Mouse (Mus musculus) hematopoietic stem cell, adult 5-6 weeks (primary cell): ENCODE measurements at regions not wholly inside any gene's neighbourhood (a gene's known extent, or its start where the extent isn't known, plus 50 kb on each side); places are given as distances from the start of the nearest gene placed in this dataset.

Experiments used
- ATAC-seq, 2 experiments: fragments of 125-278 bp in 1 of 2; replicated peaks in 1 of 2; 2 replicates each; pipeline ENCODE4 v1.8.0; 2016 to 2017; ENCODE audit warnings: inconsistent platforms in 2 of 2, mild to moderate bottlenecking in 2 of 2, moderate number of reproducible peaks in 2 of 2, low read depth in 1 of 2, moderate TSS enrichment in 1 of 2; ENCODE audit not compliant: low FRiP score in 2 of 2, poor library complexity in 2 of 2, severe bottlenecking in 2 of 2, insufficient read depth in 1 of 2, low TSS enrichment in 1 of 2

DNA sequence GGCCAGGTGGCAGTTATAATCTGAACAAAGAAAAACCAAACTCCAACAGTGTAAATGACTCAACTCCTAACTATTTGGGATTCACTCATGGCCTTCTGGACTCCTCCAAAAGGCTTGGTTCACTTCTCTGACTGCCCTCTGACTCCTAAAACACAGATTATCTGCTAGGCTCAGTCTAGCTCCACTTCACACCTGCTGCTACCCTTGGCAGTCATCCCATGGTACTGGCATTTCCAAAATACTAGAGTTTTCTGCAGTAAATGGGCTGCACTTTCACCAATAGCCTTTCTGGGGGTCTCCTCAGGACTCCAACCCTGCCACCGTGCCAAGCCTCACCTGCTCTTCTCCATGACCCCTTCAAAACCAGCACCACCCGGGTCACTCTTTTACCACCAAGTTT is 237.6 kb downstream of the Efnb2 start:
- ATAC-seq = no peak

DNA sequence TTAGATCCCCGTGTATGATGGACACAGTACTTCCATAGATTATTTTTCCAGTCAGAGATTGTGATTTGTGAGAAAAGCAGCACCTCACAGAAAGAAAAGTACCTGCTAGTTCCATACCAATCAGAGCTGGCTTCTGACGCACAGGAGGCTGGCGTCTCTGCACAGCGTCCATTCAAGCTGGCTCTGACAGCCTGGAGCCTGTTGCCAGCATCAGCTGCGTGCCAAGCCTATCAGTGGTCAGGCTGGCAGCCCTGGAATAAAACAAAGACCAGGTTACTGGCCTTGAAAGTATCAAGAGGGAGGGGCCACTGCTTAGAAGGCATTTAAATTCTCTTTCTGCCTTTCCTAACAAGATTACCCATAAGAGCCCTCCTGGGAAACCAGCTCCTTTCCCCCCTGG is 239.3 kb downstream of the Efnb2 start:
- no peak for ATAC-seq

DNA sequence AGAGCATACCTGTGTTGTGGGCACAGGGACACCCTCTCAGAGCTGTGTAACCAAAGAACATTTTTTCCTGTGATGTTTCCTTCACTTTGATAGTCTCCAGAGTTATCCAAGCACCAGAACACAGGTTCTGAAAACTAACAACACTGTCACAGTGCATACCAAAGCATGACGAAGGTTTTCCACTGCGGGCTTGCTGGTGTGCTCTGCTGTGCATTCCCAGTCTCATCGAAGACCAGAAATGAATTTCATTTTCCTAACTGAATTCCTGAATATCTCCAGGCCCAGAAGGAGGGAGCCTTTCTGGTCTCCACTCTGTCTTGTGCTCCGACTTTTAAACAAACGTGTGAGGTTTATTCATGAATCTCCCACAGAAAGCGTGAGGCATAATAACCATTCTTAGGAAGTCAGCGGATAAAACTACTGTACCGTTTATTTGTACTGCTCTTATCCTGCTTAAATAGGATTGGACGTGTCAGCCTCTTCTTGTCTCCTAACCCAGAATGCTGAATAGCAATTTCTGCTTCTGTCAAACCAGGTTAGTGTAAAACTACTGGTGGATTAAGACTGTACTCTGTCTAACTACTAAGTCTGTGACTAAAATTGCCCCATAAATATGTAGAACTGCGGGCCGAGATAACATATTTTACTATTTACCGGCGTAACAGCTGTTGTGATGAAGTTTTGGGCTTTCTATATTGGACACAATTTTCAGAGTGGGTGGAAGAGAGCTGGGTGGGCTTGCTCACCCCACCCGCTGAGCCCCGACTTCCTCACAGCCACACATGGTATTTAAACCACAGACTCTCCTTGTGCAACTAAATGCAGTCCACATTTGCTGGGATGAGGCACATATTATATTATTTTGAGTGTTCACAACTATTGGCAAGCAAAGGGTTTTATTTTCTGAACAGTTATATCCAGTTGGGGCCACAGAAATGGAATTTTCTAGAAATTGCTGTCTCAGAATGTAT is 241.4 kb downstream of the Efnb2 start:
- ATAC-seq = no peak

DNA sequence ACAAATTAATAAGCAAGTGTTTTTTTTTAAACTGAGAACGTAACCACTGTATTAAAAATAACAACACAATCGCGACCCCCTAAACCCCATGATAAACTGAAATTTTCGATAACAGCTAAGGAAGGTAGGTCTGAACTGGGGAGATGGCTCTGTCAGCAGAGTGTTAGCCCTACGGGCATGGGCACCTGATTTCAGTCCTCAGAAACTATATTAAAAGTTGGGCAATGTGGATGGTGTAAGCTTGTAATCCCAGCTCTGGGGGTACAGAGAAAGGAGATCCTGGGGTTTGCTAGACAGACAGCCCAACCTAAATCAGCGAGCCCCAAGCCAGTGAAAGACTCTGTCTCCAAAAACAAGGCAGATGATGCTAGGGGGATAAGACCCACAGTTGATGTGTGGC is 242.1 kb downstream of the Efnb2 start:
- ATAC-seq = no peak

DNA sequence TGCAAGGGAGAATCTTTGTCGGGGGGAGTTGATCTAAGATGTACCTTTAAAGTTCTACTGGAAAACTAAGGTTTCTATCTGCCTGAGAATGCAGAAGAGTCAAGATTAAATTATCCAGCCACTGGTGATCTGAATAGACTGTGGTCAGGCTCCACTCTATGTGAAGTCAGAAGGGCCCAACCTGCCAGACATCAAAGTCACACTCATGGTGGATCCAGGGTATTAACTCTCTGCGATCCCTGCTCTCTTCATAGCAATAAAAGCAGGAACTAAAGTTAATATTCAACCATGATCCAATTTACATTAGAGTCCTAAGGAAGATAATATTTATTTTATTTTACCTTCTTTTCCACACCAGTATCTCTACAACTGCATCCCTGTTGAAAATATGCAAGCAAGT is 242.5 kb downstream of the Efnb2 start:
- no peak for ATAC-seq

DNA sequence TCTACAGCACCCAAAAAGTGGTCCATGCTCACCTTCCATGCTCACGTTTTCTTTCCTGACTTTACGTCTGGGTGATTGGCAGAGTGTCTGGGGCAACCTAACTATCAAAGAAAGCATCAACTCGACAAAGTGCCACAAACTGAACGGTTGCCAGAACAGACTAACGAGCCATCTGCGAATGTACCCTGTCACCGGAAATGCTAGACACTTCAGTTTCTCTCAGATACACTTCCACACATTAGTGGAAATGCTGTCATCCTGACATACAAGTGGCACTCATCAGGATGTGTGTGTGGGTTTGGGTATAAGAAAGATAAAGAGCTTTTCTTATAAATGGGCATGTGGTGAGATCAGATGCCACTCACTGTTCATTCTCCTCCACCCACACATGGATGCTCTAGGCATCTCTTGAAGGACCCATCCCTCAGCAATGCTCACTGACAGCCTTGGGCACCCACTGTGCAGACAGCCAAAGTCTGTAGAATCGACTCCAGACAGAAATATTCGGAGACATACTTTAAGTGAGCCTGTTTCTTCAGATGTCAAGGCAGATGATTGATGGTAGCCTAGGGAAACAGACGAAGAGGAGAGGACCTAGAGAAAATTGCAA is 244.8 kb downstream of the Efnb2 start:
- ATAC-seq = no peak

DNA sequence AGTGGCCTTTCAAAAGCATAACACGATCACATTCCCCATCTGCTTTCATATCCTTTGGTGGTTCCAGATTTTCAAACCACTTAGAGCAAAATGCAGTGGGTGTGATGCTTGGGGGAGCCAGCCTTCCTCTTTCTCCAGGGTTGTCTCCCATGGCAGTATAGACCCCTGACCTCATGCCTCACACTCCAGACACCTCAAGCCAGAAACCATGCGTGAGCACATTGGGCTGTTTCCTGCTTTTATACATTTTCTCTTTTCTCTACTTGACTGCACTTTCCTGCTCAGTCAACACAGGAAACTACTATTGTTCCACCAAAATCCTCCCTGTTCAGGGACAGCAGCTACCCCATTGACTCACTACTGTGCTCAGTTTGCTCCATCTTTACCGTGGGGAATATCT is 253.7 kb downstream of the Efnb2 start:
- ATAC-seq = no peak

DNA sequence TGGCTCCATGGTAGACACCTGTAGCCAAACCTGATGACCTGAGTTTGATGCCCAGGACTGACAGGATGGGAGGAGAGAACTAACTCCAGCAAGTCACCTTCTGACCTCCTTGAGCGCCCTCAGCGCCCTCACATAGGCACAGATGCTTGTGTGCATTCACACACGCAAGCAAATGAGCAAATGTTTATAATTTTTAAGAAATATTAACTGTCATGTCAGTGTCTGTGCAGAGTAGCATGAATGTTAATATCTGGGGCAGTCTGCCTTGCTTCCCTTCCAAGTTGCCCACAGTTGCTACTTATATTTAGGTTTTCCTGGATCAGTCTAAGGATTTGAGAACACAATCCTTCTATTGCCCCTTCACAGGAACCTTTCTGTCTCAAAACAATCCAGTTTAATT is 257.6 kb downstream of the Efnb2 start:
- ATAC-seq = no peak

DNA sequence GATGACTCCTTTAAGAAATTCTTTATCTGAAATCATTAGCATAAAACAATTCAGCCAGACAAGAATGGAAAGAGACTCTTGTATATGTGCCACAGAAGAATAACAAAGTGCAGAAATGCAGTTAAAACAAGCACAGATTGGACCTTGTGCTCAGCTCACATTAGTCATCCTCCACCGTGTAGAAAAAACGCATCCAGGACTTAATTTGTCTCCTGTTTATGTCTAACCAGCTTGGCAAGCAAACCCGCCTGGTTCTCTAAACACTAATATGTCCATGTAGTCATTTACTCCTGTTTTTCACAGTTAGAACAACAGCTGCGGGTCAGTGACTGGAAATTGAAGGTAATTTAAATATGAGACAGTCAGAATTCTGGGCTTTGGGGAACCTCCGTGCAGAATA is 268.7 kb downstream of the Efnb2 start:
- ATAC-seq = no peak

DNA sequence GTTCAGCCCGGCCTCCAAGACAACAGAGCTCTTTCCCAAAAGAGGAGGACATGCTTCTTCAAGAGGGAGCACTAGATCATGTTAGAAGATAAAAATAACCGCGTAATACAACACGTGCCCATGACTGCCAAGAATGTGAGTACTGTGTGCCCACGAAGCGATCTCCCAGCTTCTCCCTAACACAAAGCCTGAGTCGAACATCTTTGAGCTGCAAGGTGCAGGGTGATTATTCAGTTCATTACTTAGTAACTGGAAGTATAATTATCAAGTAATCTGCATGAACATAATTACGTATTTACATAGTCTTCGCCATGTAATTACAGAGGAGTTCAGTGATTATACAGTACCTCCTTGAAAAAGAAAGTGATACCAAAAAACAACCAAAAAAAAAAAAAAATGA is 269.7 kb downstream of the Efnb2 start:
- no peak for ATAC-seq

DNA sequence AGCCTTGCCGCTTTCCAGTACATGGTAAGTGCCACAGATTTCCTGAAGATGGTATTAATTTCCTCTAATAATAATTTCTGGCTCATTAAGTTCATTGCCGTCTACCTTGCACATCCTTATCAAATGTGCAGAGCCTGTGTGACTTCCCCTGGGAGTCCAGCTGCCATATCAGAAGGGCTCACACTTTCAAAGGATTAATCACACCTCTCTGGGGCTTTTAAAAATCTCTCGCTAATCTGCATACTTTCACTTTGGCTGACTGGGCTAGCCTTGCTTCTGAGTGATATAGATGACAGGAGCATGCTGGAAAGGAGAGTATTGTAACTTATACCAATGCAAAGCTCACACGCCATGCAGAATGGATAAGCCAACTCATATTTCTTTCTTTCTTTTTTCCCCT is 282.8 kb downstream of the Efnb2 start:
- ATAC-seq = no peak

DNA sequence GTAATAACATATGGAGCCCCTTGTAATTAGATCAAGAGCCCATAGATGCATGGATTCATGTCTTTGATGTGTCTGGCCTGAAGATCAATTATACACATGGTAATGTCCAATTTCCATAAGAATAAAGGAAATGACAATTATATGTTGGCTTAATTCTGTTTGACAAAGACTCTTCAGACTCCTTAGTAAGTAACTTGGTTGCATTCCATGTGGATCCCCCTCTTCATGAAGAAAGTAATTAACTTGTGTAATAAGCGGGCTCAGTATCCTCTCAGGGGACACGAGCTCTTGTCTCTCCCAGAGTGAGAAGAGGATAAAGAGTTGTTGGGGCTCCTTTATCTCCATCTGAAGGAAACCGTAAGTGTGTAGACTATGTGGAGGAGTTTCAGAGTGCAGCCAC is 284.3 kb downstream of the Efnb2 start:
- no peak for ATAC-seq

DNA sequence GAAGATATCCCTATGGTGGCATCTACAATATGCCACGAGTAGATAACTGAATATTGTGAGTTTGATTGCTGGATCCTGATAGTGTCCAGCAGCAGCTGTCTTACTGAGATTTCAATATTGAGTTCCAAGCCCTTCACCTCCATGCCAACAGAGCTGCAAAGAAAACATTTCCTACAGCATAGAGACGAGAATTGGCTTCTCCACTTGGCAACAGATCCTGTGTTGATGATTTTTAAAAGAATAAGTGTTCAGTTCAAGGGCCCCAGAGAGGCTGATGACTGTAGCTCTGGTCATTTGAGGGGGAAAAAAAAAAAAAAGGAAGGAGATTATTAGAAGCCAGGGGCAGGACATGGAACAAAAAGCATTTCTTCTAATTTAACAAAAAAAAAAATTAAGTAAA is 284.7 kb downstream of the Efnb2 start:
- no peak for ATAC-seq

DNA sequence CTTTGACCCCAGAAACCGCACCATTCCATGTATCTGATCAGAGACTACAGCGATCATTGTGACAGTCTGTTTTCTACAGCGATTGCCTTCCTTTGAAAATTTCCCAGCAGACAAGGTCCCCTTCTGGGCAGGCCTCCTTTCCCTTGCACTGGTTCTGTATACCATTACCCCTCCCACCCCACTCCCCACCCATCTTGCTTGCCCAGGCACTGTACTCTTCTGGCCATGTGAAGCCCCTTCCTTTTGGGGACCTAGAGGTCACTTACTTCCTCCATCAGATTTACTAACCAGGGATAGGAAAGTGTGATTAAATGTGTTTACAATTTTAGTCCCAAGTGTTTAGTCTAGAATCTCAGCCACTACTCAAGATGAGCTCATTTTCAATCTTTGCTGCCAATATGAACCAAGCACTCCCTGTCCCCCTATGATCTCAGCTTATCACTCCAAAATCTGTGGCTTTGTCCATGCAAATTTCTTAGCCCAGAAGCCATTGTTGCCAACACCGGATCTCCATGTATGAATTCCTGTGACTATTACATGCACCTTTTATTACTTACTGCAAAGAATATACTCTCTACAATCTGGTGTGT is 293.7 kb downstream of the Efnb2 start:
- ATAC-seq = no peak

DNA sequence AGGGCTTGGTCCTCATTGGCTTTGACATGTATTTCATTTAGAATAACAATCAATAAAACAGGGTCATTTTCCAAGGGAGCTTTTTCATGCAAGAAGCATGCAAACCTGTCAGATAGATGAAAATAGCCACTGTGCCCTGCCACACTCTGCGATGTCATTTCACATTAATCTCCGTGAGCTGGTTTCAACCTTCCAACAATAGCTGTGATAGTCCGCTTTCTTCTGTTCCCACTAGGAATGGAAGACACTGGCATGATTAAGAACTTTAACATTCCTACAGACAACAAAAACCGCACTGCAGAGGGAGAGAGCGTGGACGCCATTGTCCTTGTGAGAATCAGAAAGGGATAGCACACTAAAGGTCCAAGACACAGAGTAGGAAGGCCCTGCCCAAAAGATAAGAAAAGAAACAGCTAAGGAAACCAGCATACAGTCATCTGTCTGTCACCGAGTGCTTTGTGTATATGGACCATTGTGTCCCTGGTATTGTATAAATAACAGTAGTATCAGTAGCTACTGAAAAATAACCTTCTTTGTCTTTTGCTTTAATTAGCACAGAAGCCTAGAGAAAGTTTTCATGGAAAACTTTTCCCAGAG is 299.0 kb downstream of the Efnb2 start:
- ATAC-seq = no peak

DNA sequence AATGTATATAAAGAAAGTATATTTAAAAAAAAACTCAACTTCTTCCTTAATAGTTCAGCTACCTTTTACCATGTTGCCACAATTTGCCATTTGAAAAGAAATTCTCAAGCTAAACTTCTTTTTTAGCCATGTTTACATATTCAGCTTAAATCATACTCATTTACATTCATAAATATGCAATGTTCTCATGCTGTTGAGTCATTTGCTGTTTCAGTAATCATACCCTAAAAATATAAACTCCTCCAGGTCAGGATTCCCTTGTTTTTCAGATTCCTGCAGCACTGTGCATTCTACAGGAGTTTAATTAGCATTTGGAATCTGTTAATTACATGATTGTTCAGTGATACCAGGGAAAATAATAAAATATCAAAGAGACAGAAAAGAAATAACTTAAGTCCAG is 300.5 kb downstream of the Efnb2 start:
- ATAC-seq = no peak

DNA sequence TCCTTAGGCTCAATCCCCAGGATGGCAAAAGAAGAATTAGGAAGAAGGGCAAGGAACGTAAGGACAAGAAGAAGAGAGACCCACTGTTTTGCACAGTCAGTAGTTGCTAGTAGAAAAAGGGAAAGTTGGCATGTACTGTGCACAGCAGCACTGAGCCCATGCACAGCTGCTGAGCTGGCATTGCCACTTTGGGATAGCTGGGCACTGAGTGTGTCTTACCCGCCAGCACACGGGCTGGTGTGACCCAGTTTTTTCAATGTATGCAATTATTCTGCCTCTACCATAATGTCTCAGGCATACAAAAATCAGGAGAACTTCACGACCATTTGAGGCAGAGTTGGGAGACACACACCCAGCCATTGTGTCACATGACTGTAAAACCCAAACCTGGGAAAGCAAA is 306.1 kb downstream of the Efnb2 start:
- no peak for ATAC-seq

DNA sequence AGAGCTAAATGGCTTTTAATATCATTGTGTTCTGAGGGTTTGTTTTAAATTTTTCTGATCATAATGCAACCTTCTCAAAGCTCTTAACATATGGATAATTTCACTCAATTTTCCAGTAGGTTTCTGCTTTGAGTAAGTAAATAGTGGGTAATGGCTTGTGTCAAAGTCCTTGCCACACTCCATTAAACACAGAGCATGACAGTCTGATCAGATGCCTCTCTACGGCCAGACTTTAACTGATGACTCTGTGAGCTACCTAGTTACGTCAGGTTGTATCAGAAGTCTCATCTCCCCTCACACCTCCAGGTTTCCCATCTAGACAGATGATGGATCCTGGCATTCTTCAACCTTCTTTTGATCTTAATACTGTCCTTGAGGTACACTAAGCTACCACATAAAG is 316.4 kb downstream of the Efnb2 start:
- ATAC-seq = no peak
